Mouse (Mus musculus) heart, adult 11 months (tissue): ENCODE data around the gene Jph3.

ENCODE experiments used
- DNase-seq: peaks from one replicate; pipeline ENCODE4 v3.0.0; 2022

Jph3 gene

GRCm38 (mm10) chr8:121842064-121842955, 112.9 kb downstream of the Jph3 start:
- DNase-seq: peak; percentile 85

- peak; percentile 9 for DNase-seq
These were observed 113.8 kb downstream of the Jph3 start for GRCm38 (mm10) chr8:121843184-121843733.
